Mouse (Mus musculus): ENCODE data around the gene Sfxn5. TPM values are rescaled to one million over a fixed set of nuclear protein-coding genes. Genes with fewer than 3 reads are reported as not detected.

The Sfxn5 gene
- total and polyA plus RNA-seq, 3 experiments: 4.2 to 5.3 (median 4.9) TPM

DNA sequence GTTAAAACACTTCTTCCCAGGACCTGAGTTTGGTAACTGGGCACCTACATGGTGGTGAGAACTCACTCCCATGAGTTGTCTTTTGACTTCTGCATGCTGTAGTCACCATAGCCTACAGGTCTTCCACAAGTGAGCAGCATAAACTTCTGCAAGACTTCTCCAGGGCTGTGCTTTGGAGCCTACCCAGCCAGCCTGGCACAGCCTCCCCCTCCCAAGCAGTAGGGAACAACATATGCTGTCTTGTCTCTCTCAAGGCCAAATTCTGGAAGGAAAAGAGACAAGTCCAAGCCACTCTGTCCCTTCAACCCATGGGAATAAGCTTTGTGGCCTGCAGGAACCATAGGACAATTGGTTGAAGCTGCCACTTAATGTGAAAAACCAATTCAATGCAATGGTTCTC, 11.7 kb upstream of the Sfxn5 start:
- H3K4me1 ChIP-seq (ENCODE audit: control insufficient read depth, insufficient read depth, low read length): peaks cover 16% of the 10 kb centered on the region
- H3K27me3 ChIP-seq (ENCODE audit: control insufficient read depth, insufficient read depth, low read length): no peaks in the 10 kb centered on the region
- no peak overlapping the region for H3K27ac ChIP-seq
- no peak for TF ChIP-seq CTCF (IDR thresholded peaks at IDR 0.05)
- H3K36me3 ChIP-seq (ENCODE audit: control insufficient read depth, insufficient read depth, low read length): no peaks in the 10 kb centered on the region
- no peak overlapping the region for H3K4me3 ChIP-seq
- no peaks in the 10 kb centered on the region; the same call in none of the 2 replicates for H3K79me2 ChIP-seq (replicated peaks; ENCODE audit: control insufficient read depth, insufficient read depth, low read length)
- no peak overlapping the region for H3K9ac ChIP-seq (ENCODE audit: low read depth, low read length)
- intact Hi-C loops (cut with DNase I): no loop called here
- no peak for DNase-seq

DNA sequence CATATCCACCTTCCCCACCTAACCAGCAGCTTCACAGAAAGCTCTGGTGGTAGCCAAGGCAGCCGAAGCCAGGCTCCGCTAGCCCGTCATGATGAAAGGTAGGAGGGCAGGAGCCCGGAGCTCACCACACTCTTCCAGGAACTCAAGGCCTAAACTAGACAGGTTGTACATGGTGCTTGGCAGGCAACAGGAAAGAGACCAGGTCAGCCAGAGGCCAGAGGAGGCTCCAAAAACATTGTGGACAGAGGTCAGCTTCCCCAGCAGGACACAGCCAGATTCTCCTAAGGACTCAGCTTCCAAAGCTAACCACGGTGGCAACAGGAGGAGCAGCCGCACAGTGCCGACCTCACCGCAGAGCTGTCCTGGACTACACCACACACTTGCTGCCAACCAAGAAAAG, 9.8 kb upstream of the Sfxn5 start:
- H3K4me1 ChIP-seq (ENCODE audit: control insufficient read depth, insufficient read depth, low read length): peaks cover 10% of the 10 kb centered on the region
- WGBS: 49% methylated on average over 8 of the region's 8 CpGs
- no peak overlapping the region; the same call in 1 of the 2 replicates for H3K27ac ChIP-seq
- no peaks in the 10 kb centered on the region for H3K27me3 ChIP-seq (ENCODE audit: control insufficient read depth, insufficient read depth, low read length)
- no peak overlapping the region for H3K9ac ChIP-seq (ENCODE audit: low read depth, low read length)
- intact Hi-C loops (cut with DNase I): no loop called here
- TF ChIP-seq POLR2A (IDR thresholded peaks at IDR 0.05; ENCODE audit: insufficient read depth, low read depth, low read length) (no peak), EP300 (IDR thresholded peaks at IDR 0.05; ENCODE audit: insufficient read depth, low read depth, low read length) (no peak), CTCF (IDR thresholded peaks at IDR 0.05) (no peak)
- H3K4me3 ChIP-seq: no peak overlapping the region
- H3K79me2 ChIP-seq (replicated peaks; ENCODE audit: control insufficient read depth, insufficient read depth, low read length): no peaks in the 10 kb centered on the region; the same call in none of the 2 replicates
- peak in 1 of 2 experiments; percentile 46 for DNase-seq
- no peaks in the 10 kb centered on the region for H3K36me3 ChIP-seq (ENCODE audit: control insufficient read depth, insufficient read depth, low read length)

DNA sequence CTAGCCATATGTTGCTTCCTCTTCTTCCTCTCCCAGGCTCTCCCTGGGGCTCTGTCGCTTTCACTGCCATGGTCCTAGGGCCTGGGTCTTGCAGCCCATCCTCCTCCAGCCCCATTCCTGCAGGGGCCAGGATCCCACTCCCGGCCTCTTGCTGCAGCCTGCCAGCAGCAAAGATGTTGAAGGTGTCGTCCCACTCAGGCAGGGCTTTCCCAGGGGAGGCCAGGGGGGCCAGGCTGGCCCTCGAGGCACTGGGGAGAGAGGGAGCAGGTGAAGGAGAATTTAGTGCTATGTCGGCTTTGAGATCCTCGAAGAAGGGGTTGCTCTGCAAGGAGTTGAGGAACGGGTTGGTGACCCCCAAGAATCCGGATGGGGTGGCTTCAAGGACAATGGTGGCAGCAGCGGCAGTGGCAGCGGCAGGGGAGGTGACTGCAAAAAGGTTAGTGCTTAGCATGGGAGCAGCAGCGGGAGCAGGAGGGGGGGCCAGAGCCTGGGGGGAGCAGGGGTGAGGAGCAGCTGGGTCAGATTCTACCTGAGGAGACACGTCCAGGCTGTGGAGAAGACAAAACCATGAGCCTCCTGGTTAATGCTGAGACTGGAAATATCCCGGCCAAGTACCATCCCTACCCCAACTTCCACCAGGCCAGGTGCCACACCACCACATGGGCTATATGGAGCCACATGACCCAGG, 8.7 kb upstream of the Sfxn5 start:
- DNase-seq: no peak
- intact Hi-C loops (cut with DNase I): no loop called here
- H3K27ac ChIP-seq: no peak overlapping the region
- H3K4me1 ChIP-seq (ENCODE audit: control insufficient read depth, insufficient read depth, low read length): peaks cover 10% of the 10 kb centered on the region
- no peaks in the 10 kb centered on the region for H3K27me3 ChIP-seq (ENCODE audit: control insufficient read depth, insufficient read depth, low read length)
- no peaks in the 10 kb centered on the region for H3K36me3 ChIP-seq (ENCODE audit: control insufficient read depth, insufficient read depth, low read length)
- no peaks in the 10 kb centered on the region; the same call in 1 of the 2 replicates for H3K79me2 ChIP-seq (replicated peaks; ENCODE audit: control insufficient read depth, insufficient read depth, low read length)
- TF ChIP-seq POLR2A (IDR thresholded peaks at IDR 0.05; ENCODE audit: insufficient read depth, low read depth, low read length): no peak
- no peak for TF ChIP-seq CTCF (IDR thresholded peaks at IDR 0.05)
- no peak for TF ChIP-seq EP300 (IDR thresholded peaks at IDR 0.05; ENCODE audit: insufficient read depth, low read depth, low read length)
- no peak overlapping the region for H3K4me3 ChIP-seq
- WGBS: 76% methylated on average over 13 of the region's 13 CpGs
- no peak overlapping the region for H3K9ac ChIP-seq (ENCODE audit: low read depth, low read length)

DNA sequence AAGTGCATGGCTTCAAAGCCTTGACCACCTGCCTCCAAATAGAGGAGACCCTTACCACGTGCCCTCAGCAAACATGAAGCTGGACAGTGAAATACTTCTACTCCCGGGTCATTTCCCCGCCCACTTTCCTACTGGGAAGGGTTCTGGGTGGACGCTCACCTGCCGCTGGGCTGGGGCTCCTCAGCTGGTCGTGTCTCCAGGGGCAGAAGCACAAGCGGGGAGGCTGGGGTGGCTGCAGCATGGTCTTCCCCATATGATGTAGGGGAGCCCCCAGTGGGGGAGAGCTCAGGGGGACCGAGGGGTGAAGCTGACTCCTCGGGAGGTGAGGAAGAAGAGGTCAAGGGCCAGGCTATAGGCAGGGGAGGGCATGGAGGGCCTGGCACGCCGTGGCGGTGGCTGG, 7.0 kb upstream of the Sfxn5 start:
- no peaks in the 10 kb centered on the region for H3K27me3 ChIP-seq (ENCODE audit: control insufficient read depth, insufficient read depth, low read length)
- no peaks in the 10 kb centered on the region for H3K36me3 ChIP-seq (ENCODE audit: control insufficient read depth, insufficient read depth, low read length)
- no peak overlapping the region for H3K9ac ChIP-seq (ENCODE audit: low read depth, low read length)
- intact Hi-C loops (cut with DNase I): no loop called here
- H3K4me1 ChIP-seq (ENCODE audit: control insufficient read depth, insufficient read depth, low read length): peaks cover 7% of the 10 kb centered on the region
- H3K4me3 ChIP-seq: no peak overlapping the region
- DNase-seq: no peak
- H3K27ac ChIP-seq: no peak overlapping the region
- no peaks in the 10 kb centered on the region; the same call in 1 of the 2 replicates for H3K79me2 ChIP-seq (replicated peaks; ENCODE audit: control insufficient read depth, insufficient read depth, low read length)
- TF ChIP-seq EP300 (IDR thresholded peaks at IDR 0.05; ENCODE audit: insufficient read depth, low read depth, low read length) (no peak), CTCF (IDR thresholded peaks at IDR 0.05) (no peak), POLR2A (IDR thresholded peaks at IDR 0.05; ENCODE audit: insufficient read depth, low read depth, low read length) (no peak)
- 76% methylated on average over 12 of the region's 12 CpGs for WGBS

DNA sequence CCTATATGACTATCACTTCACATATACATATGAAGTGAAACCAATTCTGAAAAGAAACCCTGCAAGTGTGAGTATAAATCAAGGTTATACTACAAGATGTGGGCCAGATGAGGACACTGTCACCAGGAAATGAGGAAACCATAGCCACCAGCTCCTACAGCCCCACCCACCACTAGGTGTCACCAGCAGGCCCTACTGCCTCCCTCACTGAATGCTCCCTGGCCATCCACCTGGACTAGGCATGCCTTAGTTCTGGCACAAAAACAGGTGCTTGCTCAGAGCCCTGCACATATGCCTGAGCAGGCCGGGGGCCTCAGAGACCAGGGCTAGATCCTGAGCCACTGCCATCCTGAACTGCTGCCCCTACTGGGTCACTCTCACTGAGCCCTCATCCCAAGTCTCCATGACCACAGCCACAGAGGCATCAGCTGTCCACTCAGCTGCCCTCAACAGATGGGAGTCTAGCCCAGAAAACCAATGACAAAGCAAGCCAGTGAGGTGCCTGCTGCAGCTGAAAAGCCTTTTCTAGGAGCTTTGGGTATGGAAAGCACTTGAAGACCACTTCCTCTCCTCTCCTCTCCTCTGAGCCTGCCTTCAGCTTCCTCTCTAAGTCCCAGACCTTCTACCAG, 6.2 kb upstream of the Sfxn5 start:
- no peaks in the 10 kb centered on the region; the same call in 1 of the 2 replicates for H3K79me2 ChIP-seq (replicated peaks; ENCODE audit: control insufficient read depth, insufficient read depth, low read length)
- intact Hi-C loops (cut with DNase I): no loop called here
- peak; percentile 76 for TF ChIP-seq CTCF (IDR thresholded peaks at IDR 0.05)
- no peak for TF ChIP-seq POLR2A (IDR thresholded peaks at IDR 0.05; ENCODE audit: insufficient read depth, low read depth, low read length)
- WGBS: 71% methylated on average over 1 of the region's 1 CpGs
- H3K9ac ChIP-seq (ENCODE audit: low read depth, low read length): no peak overlapping the region
- peak; percentile 46 to 62 for DNase-seq
- no peak overlapping the region for H3K27ac ChIP-seq
- H3K4me1 ChIP-seq (ENCODE audit: control insufficient read depth, insufficient read depth, low read length): peaks cover 7% of the 10 kb centered on the region
- no peaks in the 10 kb centered on the region for H3K36me3 ChIP-seq (ENCODE audit: control insufficient read depth, insufficient read depth, low read length)
- H3K27me3 ChIP-seq (ENCODE audit: control insufficient read depth, insufficient read depth, low read length): no peaks in the 10 kb centered on the region
- H3K4me3 ChIP-seq: no peak overlapping the region

DNA sequence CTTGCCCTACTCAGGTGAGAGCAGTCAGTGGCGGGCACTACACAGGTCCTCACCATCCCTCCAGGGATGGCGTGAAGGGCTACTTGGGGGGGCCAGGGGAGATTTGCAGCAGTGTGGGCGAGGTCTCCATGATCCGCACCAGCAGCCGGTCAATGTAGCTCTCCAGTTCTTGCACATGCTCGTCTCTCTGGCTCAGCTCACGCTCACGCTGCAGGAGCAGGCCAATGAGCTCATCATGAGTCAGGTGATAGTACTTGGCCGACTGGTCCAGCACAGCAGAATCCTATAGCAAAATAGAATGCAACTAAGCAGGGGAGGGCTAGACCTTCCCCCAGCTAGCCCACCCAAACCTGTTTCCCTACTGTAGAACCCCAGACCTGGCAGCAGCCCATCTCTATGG, 3.7 kb upstream of the Sfxn5 start:
- Histone ChIP-seq H3K79me2 (replicated peaks; ENCODE audit: control insufficient read depth, insufficient read depth, low read length) (no peaks in the 10 kb centered on the region; the same call in 1 of the 2 replicates), H3K9ac (ENCODE audit: low read depth, low read length) (no peak overlapping the region), H3K36me3 (ENCODE audit: control insufficient read depth, insufficient read depth, low read length) (no peaks in the 10 kb centered on the region), H3K4me1 (ENCODE audit: control insufficient read depth, insufficient read depth, low read length) (peaks cover 3% of the 10 kb centered on the region), H3K27me3 (ENCODE audit: control insufficient read depth, insufficient read depth, low read length) (no peaks in the 10 kb centered on the region), H3K27ac (no peak overlapping the region), H3K4me3 (no peak overlapping the region)
- intact Hi-C loops (cut with DNase I): no loop called here
- 78% methylated on average over 9 of the region's 9 CpGs for WGBS
- DNase-seq: no peak
- no peak for TF ChIP-seq CTCF (IDR thresholded peaks at IDR 0.05)
- no peak for TF ChIP-seq EP300 (IDR thresholded peaks at IDR 0.05; ENCODE audit: insufficient read depth, low read depth, low read length)
- no peak for TF ChIP-seq POLR2A (IDR thresholded peaks at IDR 0.05; ENCODE audit: insufficient read depth, low read depth, low read length)

Measured in heart, adult 2 months (tissue).